Mouse (Mus musculus) liver, embryonic 11.5 days (tissue): ENCODE measurements at regions not wholly inside any gene's neighbourhood (a gene's known extent, or its start where the extent isn't known, plus 50 kb on each side); places are given as distances from the start of the nearest gene placed in this dataset.

ENCODE experiments used
- ATAC-seq: fragments of 200-750 bp; cut with Nextera tagmentation; replicated peaks from 2 replicates; pipeline ENCODE4 v1.8.0; 2017; ENCODE audit warnings: moderate number of reproducible peaks, mild to moderate bottlenecking, moderate TSS enrichment, moderate library complexity; ENCODE audit not compliant: low FRiP score
- DNase-seq: peaks from one replicate; pipeline ENCODE4 v3.0.0-alpha.2; 2017; ENCODE audit warnings: low spot score
- H3K27ac ChIP-seq: fragments of 300-500 bp; sonication (generic); 2 replicates; pipeline ENCODE4 v1.5.1; 2014; ENCODE audit warnings: mild to moderate bottlenecking, low read depth, low read length, control low read depth
- H3K27me3 ChIP-seq: fragments of 300-500 bp; sonication (generic); replicated peaks from 2 replicates; pipeline ENCODE4 v1.6.1; 2014; ENCODE audit warnings: low read length, mixed read lengths; ENCODE audit not compliant: control insufficient read depth, insufficient read depth
- H3K36me3 ChIP-seq: fragments of 300-500 bp; sonication (generic); 2 replicates; pipeline ENCODE4 v1.6.1; 2014; ENCODE audit warnings: mild to moderate bottlenecking, low read length, moderate library complexity, mixed read lengths; ENCODE audit not compliant: control insufficient read depth, insufficient read depth
- H3K4me1 ChIP-seq: fragments of 300-500 bp; sonication (generic); replicated peaks from 2 replicates; pipeline ENCODE4 v1.6.1; 2014; ENCODE audit warnings: low read length, mixed read lengths; ENCODE audit not compliant: control insufficient read depth, insufficient read depth
- H3K4me2 ChIP-seq: fragments of 300-500 bp; sonication (generic); 2 replicates; pipeline ENCODE4 v1.6.1; 2014; ENCODE audit warnings: mild to moderate bottlenecking, control low read depth, moderate library complexity
- H3K4me3 ChIP-seq: fragments of 300-500 bp; sonication (generic); 2 replicates; pipeline ENCODE4 v1.5.1; 2014; ENCODE audit warnings: low read depth, low read length, control low read depth
- H3K9ac ChIP-seq: fragments of 300-500 bp; sonication (generic); 2 replicates; pipeline ENCODE4 v1.6.1; 2014; ENCODE audit warnings: low read depth, low read length, control low read depth
- H3K9me3 ChIP-seq: fragments of 300-500 bp; sonication (generic); 2 replicates; pipeline ENCODE4 v1.6.1; 2016; ENCODE audit warnings: low read length, inconsistent platforms, mixed read lengths; ENCODE audit not compliant: control insufficient read depth
- WGBS: fragments of 180-500 bp; shearing (Covaris S2); extraction: QIAGEN DNeasy Blood & Tissue Kit; methylation state at CpG from one replicate; pipeline ENCODE4 v1.1.7; 2014; 5-methylcytosine and 5-hydroxymethylcytosine counted together

DNA sequence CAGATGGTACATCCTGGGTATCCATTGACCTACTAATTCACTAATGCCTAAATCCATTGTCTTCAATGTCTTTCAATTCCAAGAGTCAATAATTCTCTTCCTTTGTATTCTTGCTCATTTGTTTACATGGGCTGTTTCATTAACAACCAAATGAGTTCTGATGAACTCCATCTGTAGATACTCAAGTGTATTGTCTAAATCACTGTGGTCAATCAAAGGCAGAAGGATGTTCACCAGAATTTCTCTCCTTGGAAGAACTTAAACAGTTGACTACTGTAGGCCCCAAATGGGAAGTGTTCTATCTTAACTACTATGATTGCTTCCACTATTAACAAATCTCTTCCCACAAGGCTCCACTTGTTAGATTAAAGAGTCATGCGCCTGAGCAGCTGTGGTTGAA, 236.9 kb upstream of the Marcks start:
- WGBS: 76% methylated on average over 1 of the region's 1 CpGs
- no peak overlapping the region for H3K27ac ChIP-seq
- no peaks in the 10 kb centered on the region for H3K27me3 ChIP-seq
- no peak overlapping the region for H3K4me2 ChIP-seq
- H3K9ac ChIP-seq: no peak overlapping the region
- no peaks in the 10 kb centered on the region for H3K9me3 ChIP-seq
- H3K4me1 ChIP-seq: no peaks in the 10 kb centered on the region
- no peak for ATAC-seq
- no peak for DNase-seq
- no peaks in the 10 kb centered on the region for H3K36me3 ChIP-seq
- no peak overlapping the region for H3K4me3 ChIP-seq

DNA sequence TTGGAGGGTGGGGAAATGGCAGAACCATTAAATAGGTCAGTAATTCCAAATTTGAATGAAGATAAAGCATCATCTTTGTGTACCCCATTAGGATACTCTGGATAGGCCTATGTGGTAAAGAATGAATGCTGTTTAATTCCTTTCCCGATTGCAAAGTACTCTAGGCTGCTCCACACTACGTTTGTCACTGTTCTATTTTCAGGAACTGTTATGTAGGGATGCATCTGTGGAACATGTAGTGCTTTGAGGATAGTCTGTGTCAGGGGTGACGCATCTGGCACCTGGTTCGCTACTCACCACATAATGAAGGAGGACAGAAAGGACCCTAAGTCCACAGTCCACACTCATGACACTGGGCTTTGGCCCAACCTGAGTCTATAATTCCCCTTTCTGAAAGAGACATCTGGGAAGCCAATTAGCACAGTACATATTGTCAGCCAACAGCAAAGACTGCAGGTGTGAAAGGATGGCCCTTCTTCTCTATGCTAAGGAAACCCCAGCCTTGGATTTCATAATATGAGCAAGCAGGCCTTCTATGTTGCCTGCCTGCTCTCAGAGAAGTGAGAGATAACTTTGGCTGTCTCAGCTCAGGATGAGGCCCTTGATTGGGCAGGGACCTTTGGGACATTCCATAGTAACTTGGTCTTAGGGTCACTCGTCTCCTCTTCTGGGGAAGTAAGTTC, 230.4 kb upstream of the Marcks start:
- no peak for ATAC-seq
- Histone ChIP-seq H3K36me3 (no peaks in the 10 kb centered on the region), H3K4me2 (no peak overlapping the region), H3K9me3 (no peaks in the 10 kb centered on the region), H3K27me3 (no peaks in the 10 kb centered on the region), H3K4me3 (no peak overlapping the region), H3K9ac (no peak overlapping the region), H3K27ac (no peak overlapping the region), H3K4me1 (no peaks in the 10 kb centered on the region)
- DNase-seq: no peak
- 86% methylated on average over 5 of the region's 5 CpGs for WGBS

DNA sequence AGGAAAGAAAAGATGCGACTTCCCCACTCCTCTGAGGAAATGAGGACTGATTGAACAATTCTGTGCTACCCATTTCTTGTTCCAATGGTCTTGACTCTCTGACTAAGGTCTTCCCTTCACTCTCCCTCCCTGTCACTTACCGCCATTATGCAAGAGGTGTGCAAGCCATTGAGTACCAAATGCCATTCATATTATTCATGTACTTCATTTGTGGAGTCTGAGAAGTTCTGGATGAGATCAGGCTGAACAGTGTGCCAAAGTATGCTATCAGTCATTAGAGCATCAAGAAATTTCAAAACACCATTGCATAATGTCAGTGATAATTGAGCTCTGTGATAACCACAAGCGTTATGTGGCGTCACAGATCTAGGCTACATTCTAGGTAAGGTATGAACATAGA, 229.1 kb upstream of the Marcks start:
- DNase-seq: no peak
- Histone ChIP-seq H3K4me1 (no peaks in the 10 kb centered on the region), H3K9me3 (no peaks in the 10 kb centered on the region), H3K9ac (no peak overlapping the region), H3K36me3 (no peaks in the 10 kb centered on the region), H3K4me3 (no peak overlapping the region), H3K4me2 (no peak overlapping the region), H3K27me3 (no peaks in the 10 kb centered on the region), H3K27ac (no peak overlapping the region)
- WGBS: 87% methylated on average over 4 of the region's 4 CpGs
- no peak for ATAC-seq

DNA sequence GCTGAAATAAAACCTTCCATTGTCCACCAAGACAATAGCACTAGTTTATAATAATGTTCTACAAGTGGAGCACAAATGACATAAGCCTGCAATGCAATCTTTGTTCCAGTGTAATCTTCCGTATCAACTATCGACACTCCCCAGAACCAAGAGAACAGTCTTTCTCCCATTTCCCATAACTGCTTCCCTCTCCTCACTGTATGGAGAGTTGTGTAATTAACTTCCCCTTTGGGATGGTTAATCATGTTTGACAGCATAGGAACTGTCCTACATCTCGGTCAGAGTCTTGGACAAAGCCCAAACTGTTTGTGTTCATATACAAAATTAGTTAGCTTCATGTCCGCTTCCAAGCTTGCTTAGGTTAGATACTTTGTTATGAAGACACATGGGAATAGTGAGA, 225.8 kb upstream of the Marcks start:
- ATAC-seq: no peak
- H3K9ac ChIP-seq: no peak overlapping the region
- no peaks in the 10 kb centered on the region for H3K9me3 ChIP-seq
- no peak overlapping the region for H3K27ac ChIP-seq
- no peaks in the 10 kb centered on the region for H3K4me1 ChIP-seq
- no peak overlapping the region for H3K4me3 ChIP-seq
- 62% methylated on average over 4 of the region's 4 CpGs for WGBS
- no peak for DNase-seq
- H3K36me3 ChIP-seq: no peaks in the 10 kb centered on the region
- no peaks in the 10 kb centered on the region for H3K27me3 ChIP-seq
- H3K4me2 ChIP-seq: no peak overlapping the region

DNA sequence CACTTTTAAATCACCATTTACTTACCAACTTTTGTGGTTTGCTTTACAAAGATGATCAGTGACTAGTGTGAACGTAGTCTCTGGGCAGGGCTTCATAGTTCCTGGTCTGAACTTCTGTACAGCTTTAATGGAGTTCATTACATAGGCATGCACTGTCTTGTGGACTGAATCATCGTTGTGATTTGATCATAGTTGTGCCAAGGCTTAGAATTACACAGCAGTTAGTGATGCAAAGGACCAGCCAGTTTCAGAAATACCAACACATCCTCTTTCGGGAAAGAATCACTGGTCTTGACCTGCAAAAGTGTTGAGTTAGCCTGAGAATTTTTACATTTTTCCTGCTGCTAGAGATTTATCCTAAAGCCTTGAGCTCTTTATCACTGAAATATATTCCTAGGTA, 222.3 kb upstream of the Marcks start:
- Histone ChIP-seq H3K9me3 (no peaks in the 10 kb centered on the region), H3K27ac (no peak overlapping the region), H3K4me3 (no peak overlapping the region), H3K9ac (no peak overlapping the region), H3K4me1 (no peaks in the 10 kb centered on the region), H3K4me2 (no peak overlapping the region), H3K36me3 (no peaks in the 10 kb centered on the region), H3K27me3 (no peaks in the 10 kb centered on the region)
- DNase-seq (no peak), ATAC-seq (no peak)
- WGBS: 77% methylated on average over 3 of the region's 3 CpGs

DNA sequence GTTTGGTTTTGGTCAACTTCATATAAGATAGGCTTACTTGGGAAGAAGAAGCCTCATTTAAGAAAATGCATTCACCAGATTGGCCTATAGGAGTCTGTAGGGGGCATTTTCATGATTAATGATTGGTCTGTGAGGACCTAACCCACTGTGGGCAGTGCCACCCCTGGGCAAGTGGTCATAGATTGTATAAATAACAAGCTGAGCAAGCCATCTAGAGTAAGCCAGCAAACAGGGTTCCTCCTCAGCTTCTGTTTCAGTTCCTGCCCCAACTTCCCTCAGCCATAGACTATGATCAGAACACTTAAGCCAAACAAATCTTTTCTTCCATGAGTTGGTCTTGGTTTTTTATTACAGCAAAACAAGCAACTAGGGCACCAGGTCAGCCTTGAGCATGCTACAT, 220.2 kb upstream of the Marcks start:
- Histone ChIP-seq H3K4me1 (no peaks in the 10 kb centered on the region), H3K27me3 (no peaks in the 10 kb centered on the region), H3K4me2 (no peak overlapping the region), H3K9ac (no peak overlapping the region), H3K36me3 (no peaks in the 10 kb centered on the region), H3K9me3 (no peaks in the 10 kb centered on the region), H3K27ac (no peak overlapping the region), H3K4me3 (no peak overlapping the region)
- no peak for ATAC-seq
- no peak for DNase-seq

DNA sequence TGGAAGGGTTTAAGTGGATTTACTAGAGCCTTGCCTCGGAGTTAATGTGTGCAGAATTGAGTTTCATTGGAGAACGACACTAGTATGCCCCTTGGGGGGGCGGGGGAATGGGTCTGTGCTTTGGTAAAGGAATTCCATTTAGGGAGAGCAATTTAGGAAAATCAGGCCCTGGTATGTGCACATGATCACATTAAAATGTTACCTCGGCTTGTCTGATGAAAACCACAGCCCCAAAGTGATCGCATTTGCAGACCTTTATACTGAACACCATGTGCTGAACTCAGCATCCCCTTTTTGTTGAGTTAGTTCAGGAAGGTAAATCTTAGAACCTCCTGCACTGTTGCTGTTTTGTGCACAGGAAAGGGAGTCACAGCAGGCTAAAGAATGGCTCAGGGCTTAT, 219.6 kb upstream of the Marcks start:
- no peak overlapping the region for H3K27ac ChIP-seq
- no peak for ATAC-seq
- H3K36me3 ChIP-seq: no peaks in the 10 kb centered on the region
- no peak for DNase-seq
- H3K9ac ChIP-seq: no peak overlapping the region
- no peak overlapping the region for H3K4me2 ChIP-seq
- 72% methylated on average over 5 of the region's 5 CpGs for WGBS
- H3K4me3 ChIP-seq: no peak overlapping the region
- no peaks in the 10 kb centered on the region for H3K27me3 ChIP-seq
- H3K9me3 ChIP-seq: no peaks in the 10 kb centered on the region
- no peaks in the 10 kb centered on the region for H3K4me1 ChIP-seq

DNA sequence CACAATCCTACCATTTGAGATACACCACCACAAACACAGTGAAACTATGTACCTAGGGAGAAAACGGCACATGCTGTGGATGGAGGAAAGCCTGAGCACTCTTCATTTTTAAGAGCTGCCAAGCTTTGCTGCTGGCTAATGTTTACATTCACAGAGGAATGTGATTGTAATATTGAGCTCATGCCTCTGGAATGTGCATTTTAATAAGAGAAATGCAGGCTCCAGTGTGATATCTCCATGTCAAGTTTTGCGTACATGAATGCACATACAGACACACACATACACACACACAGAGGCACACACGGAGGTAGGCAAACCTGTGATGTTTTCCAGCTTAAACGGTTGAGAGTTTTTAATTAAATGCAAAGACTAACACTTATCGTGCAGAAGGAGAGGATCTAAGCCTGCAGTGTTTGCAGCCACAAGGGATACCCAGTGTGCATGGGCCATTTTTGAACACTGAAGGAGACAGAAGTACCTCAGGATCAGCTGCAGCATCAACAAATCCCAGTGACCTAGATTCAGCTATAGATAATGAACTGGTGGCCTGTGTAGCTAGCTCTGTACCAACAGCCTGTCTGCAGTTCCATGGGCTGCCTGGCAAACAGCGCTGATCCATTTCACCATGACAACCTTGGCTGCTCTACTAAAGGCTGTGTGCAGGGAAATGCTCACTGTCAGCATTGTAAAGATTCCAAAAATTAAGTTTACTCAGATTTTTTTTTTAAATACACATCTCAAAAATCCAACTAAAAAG, 218.8 kb upstream of the Marcks start:
- ATAC-seq: no peak
- Histone ChIP-seq H3K36me3 (no peaks in the 10 kb centered on the region), H3K9ac (no peak overlapping the region), H3K4me1 (no peaks in the 10 kb centered on the region), H3K4me2 (no peak overlapping the region), H3K9me3 (no peaks in the 10 kb centered on the region), H3K4me3 (no peak overlapping the region), H3K27ac (no peak overlapping the region), H3K27me3 (no peaks in the 10 kb centered on the region)
- DNase-seq: no peak
- WGBS: 75% methylated on average over 6 of the region's 6 CpGs

DNA sequence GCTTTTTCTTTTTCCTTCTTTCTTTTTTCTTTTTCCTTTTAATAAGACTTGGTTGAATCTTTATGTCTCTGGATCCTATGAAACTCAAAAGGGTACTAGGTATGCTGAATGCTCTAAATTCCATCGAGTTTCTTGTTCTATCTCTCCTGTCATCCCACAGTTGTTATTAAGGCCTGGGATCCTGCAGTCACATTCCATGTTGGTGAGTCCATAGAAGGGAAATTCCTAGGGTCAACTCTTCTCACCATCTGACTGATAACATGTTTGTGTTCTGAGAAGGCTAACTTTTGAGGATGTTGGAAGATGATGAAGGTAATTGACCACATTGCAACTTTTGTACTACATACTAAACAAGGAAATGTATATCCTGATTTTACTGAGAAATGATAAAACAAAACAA, 210.5 kb upstream of the Marcks start:
- no peak overlapping the region for H3K4me2 ChIP-seq
- no peak overlapping the region for H3K4me3 ChIP-seq
- H3K9ac ChIP-seq: no peak overlapping the region
- H3K4me1 ChIP-seq: no peaks in the 10 kb centered on the region
- H3K36me3 ChIP-seq: no peaks in the 10 kb centered on the region
- 42% methylated on average over 1 of the region's 1 CpGs for WGBS
- DNase-seq (no peak), ATAC-seq (no peak)
- no peaks in the 10 kb centered on the region for H3K9me3 ChIP-seq
- no peaks in the 10 kb centered on the region for H3K27me3 ChIP-seq
- no peak overlapping the region for H3K27ac ChIP-seq
